Mouse (Mus musculus) adrenal gland (tissue): ENCODE results near the gene Ica1.

ENCODE experiments used
- intact Hi-C: fragments of 180-260 bp; cut with DNase I; formaldehyde crosslinking; loops from one replicate; pipeline ENCODE4 v1.15.1; 2025

Gene Ica1

DNA sequence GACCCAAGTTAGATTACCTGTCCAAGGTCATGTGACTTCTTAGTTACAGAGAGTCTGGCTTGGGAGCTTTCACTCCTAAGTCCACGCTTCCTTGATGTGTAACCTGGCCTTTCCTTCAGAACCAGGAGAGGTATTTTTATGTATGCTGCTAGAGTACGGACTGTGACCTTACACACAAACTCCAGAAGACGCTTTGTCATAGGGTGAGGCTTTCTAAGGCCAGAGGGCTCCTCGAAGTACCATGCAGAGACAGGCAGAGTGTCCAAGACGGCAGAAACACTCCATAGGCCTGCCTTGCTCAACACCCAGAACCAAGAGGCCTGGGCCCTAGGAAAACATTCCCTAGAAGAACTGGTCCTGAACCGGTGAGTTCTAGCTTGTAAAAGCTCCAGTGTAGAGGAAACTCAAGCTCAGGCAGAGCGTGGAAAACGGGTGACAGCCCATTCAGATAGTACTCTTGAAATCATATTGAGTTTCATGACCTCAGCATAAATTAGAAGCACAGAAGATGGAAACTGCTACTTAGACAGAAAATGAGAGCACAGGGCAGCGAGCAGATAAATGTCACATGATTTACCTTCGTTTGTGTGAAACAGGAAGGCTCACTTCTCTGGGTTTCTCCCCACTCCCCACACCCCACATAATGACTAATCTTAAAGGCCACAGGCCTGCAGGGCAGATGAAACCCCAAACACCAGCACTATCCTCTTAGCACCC is 129.9 kb downstream of the Ica1 start:
- intact Hi-C loops = no loop called here

DNA sequence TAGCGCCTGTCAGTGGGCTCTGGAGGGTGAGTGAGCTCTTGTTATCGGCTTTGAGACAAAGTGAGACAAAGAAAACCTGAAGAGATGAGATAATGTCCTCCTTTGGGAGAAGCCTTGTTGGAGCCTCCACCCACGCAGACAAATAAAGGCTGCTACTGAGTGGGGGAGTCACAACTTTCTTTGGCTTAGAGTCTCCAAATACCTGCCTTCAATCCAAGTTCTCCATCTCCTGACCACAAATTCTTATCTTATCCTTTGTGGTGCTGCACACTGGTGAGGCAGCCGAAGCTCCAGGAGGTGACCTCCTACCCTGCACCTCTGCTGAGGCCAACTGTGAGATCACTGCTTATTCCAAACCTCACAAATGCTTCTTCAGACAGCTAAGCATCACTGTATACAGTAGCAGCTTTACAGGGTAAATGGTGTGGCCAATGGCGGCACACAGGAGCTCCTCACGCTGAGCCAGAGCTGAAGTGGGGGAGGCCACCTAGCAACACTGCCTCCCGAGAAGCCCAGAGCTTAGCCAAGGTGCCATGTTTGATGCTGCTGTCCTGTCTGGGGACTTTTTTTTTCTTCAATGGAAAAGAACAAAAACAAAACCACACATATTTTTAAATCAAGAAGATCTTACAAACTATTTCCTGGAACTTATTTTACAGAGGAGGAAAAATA is 130.6 kb downstream of the Ica1 start:
- intact Hi-C loops = no loop called here

DNA sequence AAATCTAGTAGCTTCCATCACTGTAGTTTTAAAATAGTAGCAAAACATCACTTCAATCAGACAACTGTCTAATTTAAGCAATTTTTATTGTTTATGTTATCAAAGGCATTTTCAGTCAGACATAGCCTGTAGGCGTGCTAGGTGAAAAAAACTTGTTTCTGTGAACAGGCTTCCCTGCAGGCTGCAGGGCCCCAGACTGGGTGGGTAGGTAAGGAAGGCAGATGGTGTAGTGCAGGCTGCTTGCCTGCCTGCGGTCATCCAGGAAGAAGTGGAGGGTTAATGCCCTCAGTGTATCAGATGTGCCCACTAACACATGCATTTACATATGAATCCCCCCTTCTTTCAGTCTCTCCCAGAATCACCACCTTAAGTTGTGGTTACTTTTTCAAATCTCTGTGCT is 132.6 kb downstream of the Ica1 start:
- intact Hi-C loops = no loop called here

DNA sequence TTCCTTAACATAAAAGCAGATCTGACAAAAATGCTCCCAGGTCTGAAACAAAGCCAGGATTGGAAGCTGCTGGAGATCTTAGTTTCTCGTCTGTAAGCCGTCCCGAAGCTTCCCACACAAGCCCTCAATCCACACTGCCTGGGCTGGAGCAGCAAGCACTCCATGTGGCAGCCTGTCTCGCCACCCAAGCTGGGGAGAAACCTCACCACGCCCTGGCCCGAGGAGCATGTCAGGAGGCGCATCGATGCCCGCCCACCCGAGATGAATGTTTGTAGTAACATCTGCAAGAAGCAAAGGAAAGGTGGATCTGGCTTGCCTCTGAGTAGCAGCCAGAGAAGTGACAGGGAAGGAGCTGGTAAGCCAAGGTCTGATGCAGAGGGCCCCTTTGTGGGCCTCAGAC is 133.6 kb downstream of the Ica1 start:
- intact Hi-C loops = no loop called here

DNA sequence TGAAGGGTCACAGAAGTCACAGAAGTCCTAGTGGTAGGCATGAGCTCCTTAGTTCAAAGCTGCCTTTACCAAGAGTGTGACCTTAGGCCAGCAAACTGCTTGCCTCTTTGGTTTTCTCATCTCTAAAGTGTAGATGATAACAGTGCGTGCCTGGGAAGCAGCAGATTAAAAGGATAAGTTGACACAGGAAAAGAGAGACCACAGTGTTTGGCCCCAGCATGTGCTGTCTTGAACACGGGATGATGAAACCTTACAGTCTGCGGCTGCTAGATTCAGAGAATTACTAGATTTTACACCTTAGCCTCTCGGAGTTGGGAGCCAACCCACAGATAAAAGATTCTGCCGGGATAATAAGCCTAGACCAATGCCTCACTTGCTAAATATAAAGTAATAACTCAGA is 137.4 kb downstream of the Ica1 start:
- intact Hi-C loops = no loop called here

DNA sequence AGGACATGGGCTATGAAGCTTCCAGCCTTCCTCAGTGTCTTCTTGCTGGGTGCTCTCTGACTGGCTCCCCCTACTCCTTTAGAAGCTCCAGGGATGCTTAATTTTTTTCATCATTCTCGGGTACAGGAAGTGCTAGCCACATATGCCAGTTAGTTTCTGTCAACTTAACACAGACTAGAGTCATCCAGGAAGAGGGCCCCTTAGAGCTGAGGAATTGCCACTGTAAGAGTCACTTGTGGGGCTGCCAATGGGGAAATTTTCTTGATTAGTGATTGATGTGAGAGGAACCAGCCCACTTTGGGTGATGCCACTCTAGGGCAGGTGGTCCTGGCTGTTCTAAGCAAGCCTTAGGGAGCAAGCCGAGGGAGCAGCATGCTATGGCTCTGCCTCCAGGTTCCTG is 138.8 kb downstream of the Ica1 start:
- intact Hi-C loops = no loop called here

DNA sequence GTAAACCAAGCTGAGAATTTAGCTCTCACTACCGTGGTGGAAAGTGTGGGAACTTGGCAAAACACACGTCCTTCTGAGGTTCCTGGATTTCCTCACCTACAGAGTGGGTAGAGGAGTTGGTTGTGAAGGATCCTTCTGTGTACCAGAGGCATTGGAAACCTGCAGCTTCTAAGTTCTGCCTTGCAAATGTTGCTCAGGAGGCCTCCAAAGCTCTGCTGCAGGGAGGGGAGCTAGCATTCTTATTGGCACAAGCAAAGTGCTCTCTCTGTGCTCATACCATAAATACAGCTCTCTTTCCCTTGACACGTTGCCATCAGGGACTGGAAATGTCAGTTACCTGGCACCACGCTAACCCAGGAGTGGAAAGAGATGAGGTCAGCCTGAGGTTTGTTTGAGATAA is 139.4 kb downstream of the Ica1 start:
- intact Hi-C loops = no loop called here

DNA sequence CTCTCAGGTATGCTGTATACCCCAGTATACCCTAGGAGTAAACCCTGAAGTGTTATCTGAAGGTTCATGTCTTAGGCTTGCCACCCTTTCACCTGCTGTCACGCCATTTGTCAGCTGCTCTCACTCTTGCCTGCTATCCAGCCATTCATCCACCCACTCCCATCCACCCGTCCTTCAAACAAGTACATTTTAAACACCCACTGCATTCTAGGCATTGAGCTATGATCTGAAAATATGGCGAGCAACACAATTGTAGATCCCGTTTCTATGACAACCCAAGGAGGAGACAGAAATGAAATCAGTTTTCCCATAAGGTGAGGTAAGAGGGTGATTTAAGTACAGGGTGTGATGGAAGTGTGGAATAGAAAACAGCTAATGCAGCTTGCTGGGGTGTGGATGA is 140.2 kb downstream of the Ica1 start:
- intact Hi-C loops = no loop called here

DNA sequence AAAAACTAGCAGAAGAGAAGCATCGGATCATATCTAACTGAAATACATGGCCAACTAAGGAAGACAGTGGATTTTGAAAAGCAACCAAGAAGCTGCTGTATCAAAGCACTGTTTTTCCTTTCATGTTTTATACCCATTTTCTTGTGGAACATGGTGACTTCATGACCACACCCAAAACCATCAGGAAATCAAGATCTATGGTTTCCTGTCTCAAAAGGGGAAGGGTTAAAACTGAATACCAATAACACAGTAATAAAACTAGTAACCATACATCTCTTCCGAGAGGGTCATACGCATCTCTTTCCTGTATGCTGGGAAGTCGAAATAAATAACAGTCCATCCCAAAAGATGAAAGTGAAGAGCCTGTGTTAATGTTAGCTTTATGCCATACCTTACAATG is 145.6 kb downstream of the Ica1 start:
- intact Hi-C loops = no loop called here

DNA sequence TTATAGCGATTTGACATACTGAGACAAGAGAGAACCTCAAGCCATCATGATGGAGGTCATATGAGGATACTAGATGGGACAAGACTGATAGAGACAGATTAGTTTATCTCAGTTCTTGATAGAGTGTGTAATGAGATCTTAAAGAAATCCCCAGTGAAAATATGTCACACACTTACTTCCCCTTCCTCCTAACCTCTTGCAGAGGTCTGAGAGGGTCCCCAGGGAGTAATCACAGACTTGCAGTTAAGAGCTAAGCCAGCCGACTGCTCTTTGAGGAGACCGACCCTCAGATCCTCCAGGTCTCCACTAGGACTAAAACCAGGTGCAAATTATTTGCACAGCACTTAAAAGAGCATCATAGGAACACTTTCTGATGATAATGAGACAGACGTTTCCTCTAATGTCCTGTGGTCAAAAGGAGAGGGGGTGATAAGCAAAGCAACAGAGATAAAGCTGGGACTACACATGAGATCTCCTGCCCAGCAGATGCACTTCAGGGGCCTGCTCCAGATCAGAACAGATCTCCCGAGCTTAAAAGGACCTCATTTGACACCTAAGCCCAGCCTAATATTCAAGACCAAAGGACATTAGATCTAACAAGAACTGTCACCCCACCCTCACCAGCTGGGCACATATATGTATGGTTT is 146.2 kb downstream of the Ica1 start:
- intact Hi-C loops = no loop called here

DNA sequence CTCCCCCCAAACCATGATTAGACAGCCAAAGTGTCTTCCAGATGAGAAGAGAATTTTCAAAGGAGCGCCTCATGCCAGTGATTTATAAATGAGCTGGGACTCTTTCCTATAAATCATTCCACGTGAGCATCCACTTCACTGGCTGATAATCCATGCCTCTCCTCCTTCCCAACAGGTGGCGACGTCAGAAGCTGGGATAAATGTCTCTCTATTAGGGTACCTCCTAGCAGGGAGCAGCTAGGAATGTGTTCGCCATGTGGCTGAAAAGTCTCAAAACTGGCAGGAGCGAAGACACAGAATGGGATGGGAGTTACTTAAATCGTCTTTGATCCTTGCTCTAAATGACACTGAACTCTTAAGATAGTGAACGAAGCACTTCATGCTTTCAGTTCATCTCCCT is 146.9 kb downstream of the Ica1 start:
- intact Hi-C loops = no loop called here

DNA sequence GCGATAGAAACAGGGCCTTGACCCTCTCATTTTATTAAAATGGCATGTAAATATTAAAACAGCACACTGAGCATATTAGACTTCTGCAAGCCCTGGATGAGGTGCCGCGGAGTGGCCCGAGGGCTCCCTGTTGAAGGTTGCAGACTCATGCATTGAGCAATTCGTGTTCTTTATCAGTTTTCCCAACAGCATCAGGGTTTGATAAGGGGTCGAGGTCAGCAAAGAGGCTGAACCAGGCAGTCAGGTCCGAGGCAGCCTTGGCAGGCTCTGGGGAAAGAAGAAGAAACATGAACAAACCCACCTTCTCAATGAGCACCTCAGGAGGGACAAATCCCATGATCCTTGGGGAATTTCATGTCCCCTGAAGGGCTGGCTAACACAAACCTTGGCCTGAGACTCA is 147.8 kb downstream of the Ica1 start:
- intact Hi-C loops = no loop called here

DNA sequence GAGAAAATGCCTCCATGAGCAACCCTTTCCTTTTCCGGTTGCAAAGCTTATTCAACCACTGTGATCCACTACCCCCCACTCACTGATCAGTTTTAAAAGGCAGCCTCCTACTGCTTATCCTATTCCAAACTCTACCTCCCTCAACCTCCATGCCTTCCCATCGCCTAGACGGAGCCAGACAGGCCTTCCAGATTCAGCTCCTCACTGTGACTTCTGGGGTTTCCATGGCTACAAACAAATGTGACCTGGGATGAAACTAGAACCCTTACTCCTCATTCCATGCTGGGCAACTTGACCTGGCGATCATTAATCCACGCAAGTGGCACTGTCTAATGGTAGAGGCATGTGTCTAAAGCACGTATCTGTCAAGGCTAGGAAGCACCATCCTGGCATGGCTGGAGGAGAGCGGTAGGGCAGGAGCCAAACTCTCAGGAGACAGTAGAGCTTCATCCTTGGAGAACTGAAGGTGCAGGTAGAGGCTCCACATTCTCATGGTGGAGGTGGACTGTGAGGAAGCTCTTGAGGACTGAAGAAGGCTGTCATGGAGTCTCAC is 149.5 kb downstream of the Ica1 start:
- intact Hi-C loops = no loop called here

DNA sequence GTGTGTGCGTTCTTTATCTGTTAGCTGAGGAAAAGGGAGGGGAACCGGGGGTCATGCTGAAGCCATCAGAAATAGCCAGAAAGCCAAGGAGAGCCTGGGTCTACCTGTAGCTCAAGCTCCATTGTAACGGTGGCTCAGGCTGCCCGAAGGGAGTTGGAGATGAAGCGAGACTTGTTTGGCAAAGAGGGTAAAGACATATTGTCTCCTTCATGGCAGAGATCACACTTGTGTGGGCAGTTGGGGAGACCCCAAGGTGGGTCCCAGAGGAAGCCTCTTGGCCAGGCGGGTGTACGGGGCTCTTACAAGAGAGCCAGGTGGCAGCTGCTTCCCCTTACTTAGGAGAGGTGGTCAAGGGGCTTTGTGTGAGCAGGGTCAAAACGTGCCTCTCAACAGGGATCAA is 150.1 kb downstream of the Ica1 start:
- intact Hi-C loops = no loop called here

DNA sequence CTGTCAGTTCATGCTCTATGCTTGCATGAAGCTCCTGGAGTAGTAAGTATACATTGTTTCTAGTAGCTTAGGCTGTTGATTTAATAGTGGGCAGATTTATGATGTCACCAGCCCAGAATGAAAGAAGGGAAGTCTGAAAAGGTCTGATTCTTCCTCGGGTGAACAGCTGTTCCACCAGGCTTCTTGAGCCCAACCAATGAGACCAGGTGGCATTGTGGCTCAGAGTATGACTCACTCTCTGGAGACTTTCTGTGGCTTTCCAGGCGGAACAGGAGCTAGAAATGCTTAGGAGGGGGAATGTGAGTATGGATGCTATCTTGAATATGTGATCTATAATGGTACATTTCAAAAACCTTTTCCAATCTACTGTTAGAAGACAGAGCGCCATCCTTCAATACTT is 155.2 kb downstream of the Ica1 start:
- intact Hi-C loops = no loop called here

DNA sequence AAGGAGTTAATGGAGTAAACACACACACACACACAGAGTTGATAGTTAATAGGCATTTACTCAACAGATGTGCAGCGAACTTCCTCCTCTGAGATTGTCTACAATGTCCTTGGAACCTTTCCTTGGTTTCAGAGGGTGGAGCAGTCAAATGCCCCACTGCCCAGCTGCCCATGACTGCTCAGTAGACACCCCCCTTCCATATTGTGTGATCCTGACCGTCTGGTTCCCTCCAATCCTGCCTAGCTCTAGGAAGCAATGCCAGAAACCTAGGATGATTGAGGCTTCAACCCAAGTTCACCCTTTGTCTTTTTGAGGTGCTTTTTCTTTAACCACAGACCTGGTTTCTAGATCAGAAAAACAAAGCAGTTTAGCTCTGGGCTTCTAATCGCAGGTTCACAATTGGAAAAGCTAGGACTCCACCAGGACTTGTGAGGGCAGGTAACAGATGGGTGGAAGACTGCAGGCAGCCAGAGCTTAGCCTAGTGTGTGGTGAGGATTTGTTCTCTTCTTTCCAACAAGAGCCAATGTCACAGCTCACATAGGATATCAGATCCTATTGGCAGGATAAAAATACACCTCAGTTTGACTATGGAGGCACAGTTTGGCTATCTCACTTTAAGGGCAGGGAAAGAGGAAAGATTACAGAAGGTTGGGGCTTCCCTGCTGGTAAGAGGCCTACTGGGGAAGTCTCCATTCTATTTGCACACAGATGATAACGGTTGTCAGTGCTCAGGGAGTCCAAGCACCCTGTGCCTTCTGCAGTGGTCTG is 158.5 kb downstream of the Ica1 start:
- intact Hi-C loops = no loop called here

DNA sequence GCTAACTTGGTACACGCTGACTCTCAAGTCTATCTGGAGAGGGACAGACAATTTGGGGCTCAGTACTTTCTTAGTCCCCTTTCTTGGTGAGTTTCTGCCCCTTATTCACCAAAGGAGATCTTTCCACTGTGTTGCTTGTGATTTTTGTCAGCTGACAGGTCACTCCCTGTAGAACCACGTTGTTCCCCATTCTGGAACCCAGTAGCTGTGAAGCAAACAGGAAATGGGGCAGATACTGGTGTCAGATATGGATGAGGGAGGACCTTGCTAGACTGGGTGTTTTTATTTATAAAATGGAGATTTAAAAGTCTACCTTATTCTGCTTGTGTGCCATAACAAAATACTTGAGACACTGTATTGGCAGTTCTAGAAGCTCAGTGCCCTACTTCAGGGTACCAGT is 160.9 kb downstream of the Ica1 start:
- intact Hi-C loops = no loop called here

DNA sequence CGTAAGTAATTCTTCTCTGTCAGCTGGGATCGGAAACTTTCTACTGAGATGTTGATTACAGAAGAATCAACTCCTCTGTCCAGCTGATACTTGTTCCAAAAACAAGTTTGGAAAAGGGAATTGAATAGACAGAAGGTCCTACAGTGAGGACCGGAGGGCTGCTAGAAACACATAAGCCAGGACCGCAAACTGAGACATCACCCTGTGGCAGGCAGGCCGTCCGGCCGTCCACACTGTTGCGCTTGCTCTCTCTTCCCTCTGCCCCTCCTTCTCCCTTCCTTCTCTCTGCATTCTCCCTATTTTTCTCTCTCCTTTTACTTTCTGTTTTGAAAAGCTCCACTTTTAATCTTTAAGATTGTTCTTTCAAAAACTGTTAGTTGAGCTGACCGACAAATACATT is 186.6 kb downstream of the Ica1 start:
- intact Hi-C loops = no loop called here

DNA sequence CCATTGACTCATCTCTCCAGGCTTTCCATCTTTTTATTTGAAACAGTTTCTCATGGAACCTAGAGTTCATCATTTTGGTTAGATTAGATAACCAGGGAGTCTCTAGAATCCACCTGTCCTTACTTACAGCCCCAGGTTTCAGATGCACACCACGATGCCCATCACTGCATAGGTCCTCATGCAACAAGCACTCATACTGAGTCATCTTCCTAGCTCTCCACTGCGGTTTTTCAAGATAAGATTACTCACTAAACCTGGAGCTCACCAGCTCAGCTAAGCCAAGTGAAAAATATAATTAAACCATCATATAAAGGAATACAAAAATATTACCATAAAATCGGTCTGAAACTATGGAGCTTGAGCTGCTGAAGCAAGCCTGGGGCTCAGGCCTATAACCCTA is 194.4 kb downstream of the Ica1 start:
- intact Hi-C loops = no loop called here

DNA sequence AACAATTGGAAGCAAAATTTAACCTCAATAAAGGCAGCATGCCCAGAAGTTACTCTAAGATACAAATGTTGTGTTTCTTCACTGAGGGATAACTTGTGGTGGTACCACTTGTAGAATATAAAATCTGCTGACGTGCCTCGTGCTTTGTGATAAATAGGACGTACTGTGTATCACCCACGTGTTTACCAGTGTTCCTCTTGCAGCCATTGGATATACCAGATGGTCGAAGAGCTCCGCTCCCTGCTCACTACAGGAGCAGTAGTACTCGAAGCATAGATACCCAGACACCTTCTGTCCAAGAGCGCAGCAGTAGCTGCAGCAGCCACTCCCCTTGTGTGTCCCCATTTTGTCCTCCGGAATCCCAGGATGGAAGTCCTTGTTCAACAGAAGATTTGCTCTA is 195.9 kb downstream of the Ica1 start:
- intact Hi-C loops = no loop called here
